Mouse (Mus musculus) forebrain, embryonic 11.5 days (tissue): ENCODE results near the gene Crb3. TPM values are rescaled to one million over a fixed set of nuclear protein-coding genes. Genes with fewer than 3 reads are reported as not detected.

ENCODE experiments used
- polyA plus RNA-seq: library from polyadenylated mRNA; unstranded; fragments of >200 nt; fragmentation: Nextera tagmentation; extraction: Ambion mirVana; gene quantifications from 2 replicates; pipeline ENCODE4 v1.2.1, GENCODE M21; 2014

Gene Crb3
- polyA plus RNA-seq, 1 experiment from 2014 or later, result 1.9 TPM

Other genes starting within 250 kb of the Crb3 start
- gene Rfx2, start 228.1 kb upstream of the Crb3 start, polyA plus RNA-seq, result 10.9 and 11.1 TPM in 2 replicates
- gene Acsbg2, start 184.7 kb upstream of the Crb3 start, polyA plus RNA-seq, result not detected in 2 replicates
- 0.53 and 0.57 TPM in 2 replicates for gene 1700061G19Rik, start 183.6 kb upstream of the Crb3 start, polyA plus RNA-seq
- gene Mllt1, start 123.7 kb upstream of the Crb3 start, polyA plus RNA-seq, result 56.7 and 57.2 TPM in 2 replicates
- gene Acer1, start 77.0 kb upstream of the Crb3 start, polyA plus RNA-seq, result not detected in 2 replicates
- 151 and 166 TPM in 2 replicates for gene Clpp, start 68.8 kb upstream of the Crb3 start, polyA plus RNA-seq
- 29.3 and 34.8 TPM in 2 replicates for gene Alkbh7, start 61.8 kb upstream of the Crb3 start, polyA plus RNA-seq
- 0.76 TPM in 1 of 2 replicates, not detected in the other for gene Pspn, start 59.1 kb upstream of the Crb3 start, polyA plus RNA-seq
- 77.3 and 82.7 TPM in 2 replicates for gene Gtf2f1, start 47.8 kb upstream of the Crb3 start, polyA plus RNA-seq
- gene Gm17949, start 47.6 kb upstream of the Crb3 start, polyA plus RNA-seq, result 0.27 and 0.39 TPM in 2 replicates
- gene Khsrp, start 27.6 kb upstream of the Crb3 start, polyA plus RNA-seq, result 62.9 and 67.6 TPM in 2 replicates
- gene Slc25a41, start 17.5 kb upstream of the Crb3 start, polyA plus RNA-seq, result not detected in 2 replicates
- gene Slc25a23, start 758 bp downstream of the Crb3 start, polyA plus RNA-seq, result 19.9 and 21.5 TPM in 2 replicates
- gene Dennd1c, start 19.4 kb downstream of the Crb3 start, polyA plus RNA-seq, result 4.6 and 5.7 TPM in 2 replicates
- 81.6 and 99.7 TPM in 2 replicates for gene Tubb4a, start 28.7 kb downstream of the Crb3 start, polyA plus RNA-seq
- 10.9 and 12.9 TPM in 2 replicates for gene Tnfsf9, start 46.2 kb downstream of the Crb3 start, polyA plus RNA-seq
- not detected in 2 replicates for gene Cd70, start 90.7 kb downstream of the Crb3 start, polyA plus RNA-seq
- gene Tnfsf14, start 135.1 kb downstream of the Crb3 start, polyA plus RNA-seq, result 0.13 and 0.19 TPM in 2 replicates
- gene C3, start 169.0 kb downstream of the Crb3 start, polyA plus RNA-seq, result not detected in 2 replicates
- 22.3 and 22.8 TPM in 2 replicates for gene Gpr108, start 189.3 kb downstream of the Crb3 start, polyA plus RNA-seq
- 31.1 and 32.5 TPM in 2 replicates for gene Trip10, start 190.3 kb downstream of the Crb3 start, polyA plus RNA-seq
- 1.4 TPM in 2 replicates for gene Vav1, start 220.0 kb downstream of the Crb3 start, polyA plus RNA-seq